Mouse (Mus musculus) heart, postnatal 25 days (tissue): Measurements from ENCODE around the gene Cfap20. TPM values are rescaled to one million over a fixed set of nuclear protein-coding genes. Genes with fewer than 3 reads are reported as not detected.
"Not testable (repeated sequence)": the region's sequence is repeated elsewhere in the genome, so short reads cannot be mapped to it uniquely, and the experiment has no call there.

Experiments
- DNase-seq: peaks from one replicate; pipeline ENCODE4 v3.0.0; 2022; ENCODE audit warnings: low spot score
- intact Hi-C: fragments of 180-260 bp; cut with DNase I; formaldehyde crosslinking; loops from one replicate; pipeline ENCODE4 v1.15.1; 2025
- total RNA-seq, 2 experiments: library from RNA; stranded (reverse); gene quantifications; 2 replicates each; pipeline ENCODE4 v1.2.3; 2021

Gene Cfap20
- total RNA-seq, 2 experiments from 2014 or later = 27.1 to 28.7 TPM

- intact Hi-C loops = loop anchor here (2.0 kb wide), 1 partner anchor 32 kb away; no protein-coding TSS in a partner anchor
- no peak for DNase-seq
Measured at GRCm38 (mm10) chr8:95426781-95427281, 7.8 kb downstream of the Cfap20 start.

- intact Hi-C loops = no loop called here
- DNase-seq = no peak
Measured at GRCm38 (mm10) chr8:95424682-95425081, 10.0 kb downstream of the Cfap20 start.

GRCm38 (mm10) chr8:95422193-95422810 is 12.4 kb downstream of the Cfap20 start:
- intact Hi-C loops = no loop called here
- no peak for DNase-seq

- intact Hi-C loops = no loop called here
- DNase-seq = no peak
Measured at GRCm38 (mm10) chr8:95411309-95411972, 23.2 kb downstream of the Cfap20 start.

- intact Hi-C loops = no loop called here
- DNase-seq = no peak
Measured at GRCm38 (mm10) chr8:95409518-95409917, 25.2 kb downstream of the Cfap20 start.

- intact Hi-C loops = no loop called here
- no peak for DNase-seq
Measured at GRCm38 (mm10) chr8:95401091-95401490, 33.6 kb downstream of the Cfap20 start.

- no peak for DNase-seq
- intact Hi-C loops = no loop called here
Measured at GRCm38 (mm10) chr8:95399131-95399530, 35.5 kb downstream of the Cfap20 start.

GRCm38 (mm10) chr8:95397201-95397600 is 37.5 kb downstream of the Cfap20 start:
- no peak for DNase-seq
- intact Hi-C loops = no loop called here

GRCm38 (mm10) chr8:95396752-95397151 is 37.9 kb downstream of the Cfap20 start:
- intact Hi-C loops = no loop called here
- no peak for DNase-seq

- DNase-seq = no peak
- intact Hi-C loops = loop anchor here (2.0 kb wide), 2 partner anchors 15 to 31 kb away; no protein-coding TSS in a partner anchor
Measured at GRCm38 (mm10) chr8:95395186-95395918, 39.3 kb downstream of the Cfap20 start.

- DNase-seq = peak; percentile 42
- intact Hi-C loops = loop anchor here (5.0 kb wide), 1 partner anchor 40 kb away; the partner anchor contains the start of gene Mmp15
Measured at GRCm38 (mm10) chr8:95392604-95393003, 42.1 kb downstream of the Cfap20 start.

- intact Hi-C loops = loop anchor here (5.0 kb wide), 1 partner anchor 39 kb away; the partner anchor contains the start of gene Mmp15
Measured at GRCm38 (mm10) chr8:95391101-95391500, 43.6 kb downstream of the Cfap20 start.

GRCm38 (mm10) chr8:95390312-95390711 is 44.4 kb downstream of the Cfap20 start:
- intact Hi-C loops = loop anchor here (5.0 kb wide), 1 partner anchor 38 kb away; the partner anchor contains the start of gene Mmp15
- DNase-seq = no peak

More at GRCm38 (mm10) chr8:95391101-95391500, 43.6 kb downstream of the Cfap20 start:
- DNase-seq = no peak

GRCm38 (mm10) chr8:95387936-95388335 is 46.7 kb downstream of the Cfap20 start:
- no peak for DNase-seq
- intact Hi-C loops = no loop called here

GRCm38 (mm10) chr8:95387221-95387620 is 47.4 kb downstream of the Cfap20 start:
- no peak for DNase-seq
- intact Hi-C loops = no loop called here

- DNase-seq = no peak
- intact Hi-C loops = no loop called here
Measured at GRCm38 (mm10) chr8:95386037-95386436, 48.6 kb downstream of the Cfap20 start.

- no peak for DNase-seq
- intact Hi-C loops = no loop called here
Measured at GRCm38 (mm10) chr8:95384501-95384900, 50.2 kb downstream of the Cfap20 start.

- intact Hi-C loops = loop anchor here (2.0 kb wide), 1 partner anchor 13 kb away; no protein-coding TSS in a partner anchor
Measured at GRCm38 (mm10) chr8:95381595-95381994, 53.1 kb downstream of the Cfap20 start.

GRCm38 (mm10) chr8:95380953-95381352 is 53.7 kb downstream of the Cfap20 start:
- DNase-seq = no peak
- intact Hi-C loops = loop anchor here (2.0 kb wide), 1 partner anchor 14 kb away; no protein-coding TSS in a partner anchor

More at GRCm38 (mm10) chr8:95381595-95381994, 53.1 kb downstream of the Cfap20 start:
- no peak for DNase-seq

GRCm38 (mm10) chr8:95378928-95379327 is 55.7 kb downstream of the Cfap20 start:
- intact Hi-C loops, DNase-seq: not testable (repeated sequence)
